Mouse (Mus musculus): ENCODE measurements around the gene 9130023H24Rik.

9130023H24Rik gene

DNA sequence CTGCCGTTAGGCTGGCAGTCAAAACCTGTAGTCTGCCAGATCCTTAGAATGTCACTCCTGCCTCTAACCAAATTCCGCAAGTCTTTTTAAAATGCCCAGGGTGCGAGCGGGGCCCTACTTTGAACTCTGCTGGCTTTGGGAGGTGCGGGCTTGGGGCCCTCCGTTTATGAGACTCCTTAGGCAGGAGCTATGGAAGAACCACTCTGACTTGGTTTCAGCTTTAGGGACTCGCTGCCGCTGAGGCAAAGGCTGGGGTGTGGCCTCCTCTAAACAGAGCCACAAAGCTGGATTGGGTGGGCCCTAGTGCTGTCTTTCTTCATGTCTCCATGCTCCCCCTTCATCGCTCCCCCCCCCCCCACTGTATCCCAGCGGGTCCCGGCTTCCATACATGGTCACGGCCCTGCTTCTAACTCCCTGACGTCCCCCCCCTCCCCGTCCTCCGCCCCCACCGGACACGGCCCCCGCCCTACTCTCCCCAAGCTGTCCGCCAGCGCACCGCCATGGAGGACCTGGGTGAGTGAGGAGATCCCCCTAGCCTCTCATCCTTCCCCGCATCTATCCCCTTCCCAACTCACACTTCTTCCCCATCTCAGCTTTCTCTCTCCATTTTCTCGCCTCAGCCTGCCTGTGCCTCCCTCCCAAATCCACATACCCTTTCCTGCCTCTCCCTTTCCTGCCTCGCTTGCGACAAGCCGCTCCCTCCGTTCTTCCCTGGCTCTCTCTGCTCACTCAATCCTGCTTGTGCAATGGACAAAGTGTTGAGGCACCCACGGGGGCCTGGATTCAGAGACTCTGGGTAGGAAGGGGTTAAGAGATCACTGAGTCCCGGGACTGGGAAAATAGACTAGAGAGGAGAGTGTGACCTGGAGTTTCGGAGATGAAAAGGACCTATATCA lies 8.9 kb upstream of the 9130023H24Rik start, which contains the start of gene Tgfb1i1:
Tgfb1i1 (plus strand) TSS at position 317 of the 896 bp plus-strand sequence.
- DNase-seq (ENCODE audit: low spot score in 2 of 2): peak in 1 of 2 experiments; percentile 33

DNA sequence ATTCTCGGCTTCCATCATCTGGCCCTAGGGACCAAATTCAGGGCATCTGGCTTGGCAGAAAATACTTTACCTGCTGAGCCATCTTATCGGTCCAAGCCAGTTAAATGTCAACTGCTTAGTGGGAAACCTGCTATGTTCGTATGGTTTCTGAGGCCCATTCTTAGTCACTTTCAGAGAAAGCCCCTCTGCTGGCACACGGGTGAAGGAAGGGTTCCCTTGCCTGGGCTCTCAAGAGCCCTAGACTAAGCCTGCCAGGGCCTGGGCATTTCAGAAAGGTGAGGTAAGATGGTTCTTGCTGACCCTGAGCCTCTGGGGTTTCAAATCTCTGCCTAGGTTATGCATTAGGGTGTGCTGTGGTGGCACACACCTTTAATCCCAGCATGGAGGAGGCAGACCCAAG lies 7.7 kb upstream of the 9130023H24Rik start:
- DNase-seq (ENCODE audit: low spot score in 2 of 2): no peak

DNA sequence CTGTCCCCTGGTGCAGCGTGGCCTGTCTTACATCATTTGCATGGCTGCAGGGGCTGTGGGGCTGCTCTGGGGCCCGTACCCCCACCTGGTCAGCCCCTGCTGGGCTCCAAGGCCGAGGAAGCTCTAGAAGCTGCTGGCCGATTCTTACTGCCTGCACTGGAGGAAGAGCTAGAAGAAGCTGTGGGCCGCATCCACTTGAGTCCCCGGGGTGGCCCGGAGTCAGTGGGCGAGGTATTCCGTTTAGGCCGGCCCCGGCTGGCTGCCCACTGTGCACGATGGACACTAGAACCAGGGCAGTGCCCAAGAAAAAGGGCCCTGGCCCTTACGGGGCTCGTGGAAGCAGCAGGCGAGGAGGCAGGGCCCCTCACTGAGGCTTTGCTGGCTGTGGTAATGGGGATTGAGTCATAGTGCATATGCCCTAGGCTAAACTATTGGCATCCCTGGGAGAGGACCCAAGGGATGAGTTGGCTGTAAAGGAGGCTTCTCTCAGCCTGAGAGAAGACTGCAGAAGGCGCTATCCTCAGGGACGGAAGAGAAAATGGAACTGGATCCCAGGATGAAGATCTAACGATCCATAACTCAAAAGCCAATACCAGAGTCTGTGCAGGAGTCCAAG lies 6.7 kb upstream of the 9130023H24Rik start:
- DNase-seq (ENCODE audit: low spot score in 2 of 2): no peak

DNA sequence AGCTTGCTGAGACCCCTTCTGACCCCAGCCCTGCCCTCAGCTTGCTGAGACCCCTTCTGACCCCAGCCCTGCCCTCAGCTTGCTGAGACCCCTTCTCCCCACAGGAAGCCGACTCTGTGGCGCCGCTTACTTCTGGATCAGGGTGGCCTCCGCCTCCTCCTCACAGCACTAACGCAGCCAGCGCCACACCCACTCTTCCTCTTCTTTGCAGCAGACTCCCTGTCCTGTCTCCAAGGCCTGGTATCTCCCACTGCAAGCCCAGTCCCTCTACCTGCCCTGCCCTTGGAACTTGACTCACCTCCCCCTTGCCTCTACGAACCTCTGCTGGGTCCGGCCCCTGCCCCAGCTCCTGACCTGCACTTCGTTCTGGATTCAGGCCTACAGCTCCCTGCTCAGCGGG lies 6.1 kb upstream of the 9130023H24Rik start:
- no peak for DNase-seq (ENCODE audit: low spot score in 2 of 2)

DNA sequence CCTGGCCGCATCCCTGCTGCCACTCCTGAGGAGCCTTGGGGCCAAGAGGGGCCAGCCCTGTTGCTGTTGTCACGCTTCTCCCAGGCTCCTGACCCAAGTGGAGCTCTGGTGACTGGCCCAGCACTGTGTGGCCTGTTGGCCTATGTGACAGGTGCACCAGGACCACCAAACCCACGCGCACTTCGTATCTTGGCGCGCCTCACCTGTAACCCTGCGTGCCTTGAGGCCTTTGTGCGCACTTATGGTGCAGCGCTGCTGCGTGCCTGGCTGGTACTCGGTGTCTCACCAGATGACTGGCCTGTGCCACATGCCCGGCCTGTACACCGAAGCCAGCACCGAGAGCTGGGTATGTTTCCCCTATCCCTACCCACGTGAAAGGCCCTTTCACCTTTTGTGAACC lies 4.5 kb upstream of the 9130023H24Rik start:
- DNase-seq (ENCODE audit: low spot score in 2 of 2): no peak

DNA sequence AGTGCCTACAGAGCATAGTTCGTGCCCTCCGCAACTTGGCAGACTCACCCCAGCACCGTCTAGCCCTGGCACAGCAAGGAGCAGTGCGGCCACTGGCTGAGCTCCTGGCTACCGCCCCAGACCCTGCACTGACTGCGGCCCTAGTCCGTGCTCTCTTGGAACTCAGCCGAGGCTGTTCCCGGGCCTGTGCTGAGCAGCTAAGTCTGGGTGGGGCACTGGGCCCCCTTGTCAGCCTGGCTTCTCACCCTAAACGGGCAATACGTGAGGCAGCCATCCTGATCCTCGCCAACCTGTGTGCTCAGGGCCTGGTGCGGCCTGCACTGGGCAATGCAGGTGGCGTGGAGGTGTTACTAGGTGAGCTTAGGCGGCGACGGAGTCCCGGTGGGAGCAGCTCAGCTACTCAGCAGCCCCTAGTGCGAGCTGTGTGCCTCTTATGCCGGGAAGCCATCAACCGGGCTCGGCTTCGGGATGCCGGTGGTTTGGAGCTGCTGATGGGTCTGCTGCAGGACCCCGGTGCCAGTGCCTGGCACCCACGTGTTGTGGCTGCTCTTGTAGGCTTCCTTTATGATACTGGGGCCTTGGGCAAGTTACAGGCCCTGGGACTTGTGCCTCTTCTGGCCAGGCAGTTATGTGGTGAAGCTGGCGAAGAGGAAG lies 2.4 kb upstream of the 9130023H24Rik start:
- no peak for DNase-seq (ENCODE audit: low spot score in 2 of 2)

DNA sequence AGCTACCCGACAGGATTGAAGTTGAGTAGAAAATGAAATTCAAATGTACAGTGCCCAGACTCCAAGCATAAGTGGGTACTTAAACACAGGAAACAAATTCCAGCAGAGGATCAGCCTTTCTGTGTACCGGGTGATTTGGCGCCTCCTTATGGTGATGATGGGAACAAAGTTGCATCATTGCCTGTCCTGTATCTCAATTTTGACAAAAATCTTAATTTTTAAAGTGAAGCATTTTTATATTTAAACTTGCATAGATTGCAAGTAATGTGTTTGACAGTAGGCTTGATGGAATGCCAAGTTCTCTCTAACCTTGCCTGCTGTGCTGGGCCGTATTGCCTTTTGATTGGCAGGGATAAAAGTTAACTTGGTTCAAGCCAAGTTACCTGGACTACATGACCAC lies 1.2 kb upstream of the 9130023H24Rik start:
- no peak for DNase-seq (ENCODE audit: low spot score in 2 of 2)

DNA sequence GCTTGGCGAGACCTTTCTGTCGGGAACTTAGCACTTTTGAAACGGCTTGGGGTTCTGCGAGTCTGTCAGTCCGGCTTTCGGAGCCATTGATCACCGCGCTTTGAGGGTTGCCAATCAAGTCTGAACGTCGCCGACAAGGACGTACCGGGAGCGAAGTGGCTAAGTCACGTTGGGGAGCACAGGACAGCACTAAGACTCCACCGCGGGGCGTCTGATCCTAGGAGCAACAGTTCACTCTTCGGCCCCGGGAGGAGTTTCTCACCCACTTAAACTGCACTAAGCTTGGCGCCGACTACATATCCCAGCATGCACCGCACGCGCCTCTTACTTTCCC lies 271 bp downstream of the 9130023H24Rik start:
- no peak for DNase-seq (ENCODE audit: low spot score in 2 of 2)

DNA sequence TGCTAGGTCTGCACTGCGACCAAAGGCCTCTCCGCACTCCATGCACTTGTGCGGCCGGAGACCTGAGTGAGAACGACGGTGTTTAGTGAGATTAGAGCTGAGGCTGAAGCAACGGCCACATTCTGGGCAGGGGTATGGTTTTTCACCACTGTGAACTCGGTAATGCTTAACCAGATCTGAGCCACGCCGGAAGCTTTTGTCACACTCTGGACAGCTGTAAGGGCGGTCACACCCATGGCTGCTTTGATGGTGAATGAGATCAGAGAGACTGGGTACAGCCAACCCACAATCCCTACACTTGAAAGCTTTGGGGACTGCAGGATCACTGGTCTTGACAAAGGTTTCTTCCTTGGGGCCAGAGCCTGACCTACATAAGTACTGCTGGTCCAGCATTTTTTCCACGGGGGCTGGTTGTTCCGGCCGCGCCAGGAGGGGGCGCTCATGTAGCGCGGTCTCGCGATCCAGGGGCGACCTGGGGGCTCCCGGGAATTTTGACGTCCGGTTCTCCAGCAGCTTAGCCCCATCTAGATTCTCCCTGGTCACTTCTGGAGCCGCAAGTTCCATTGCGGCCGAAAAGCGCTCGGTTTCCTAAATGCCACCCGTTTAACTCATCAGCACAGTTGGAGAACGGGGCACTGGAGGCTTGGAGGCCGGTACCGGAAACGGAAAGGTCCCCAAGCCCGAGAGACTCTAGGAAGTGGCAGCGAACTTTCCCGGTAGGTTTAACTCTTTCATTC lies 807 bp downstream of the 9130023H24Rik start, which contains the start of gene Armc5:
Armc5 (plus strand) TSS at position 487 of the 737 bp plus-strand sequence.
- DNase-seq (ENCODE audit: low spot score in 2 of 2): peak; percentile 78 to 91

DNA sequence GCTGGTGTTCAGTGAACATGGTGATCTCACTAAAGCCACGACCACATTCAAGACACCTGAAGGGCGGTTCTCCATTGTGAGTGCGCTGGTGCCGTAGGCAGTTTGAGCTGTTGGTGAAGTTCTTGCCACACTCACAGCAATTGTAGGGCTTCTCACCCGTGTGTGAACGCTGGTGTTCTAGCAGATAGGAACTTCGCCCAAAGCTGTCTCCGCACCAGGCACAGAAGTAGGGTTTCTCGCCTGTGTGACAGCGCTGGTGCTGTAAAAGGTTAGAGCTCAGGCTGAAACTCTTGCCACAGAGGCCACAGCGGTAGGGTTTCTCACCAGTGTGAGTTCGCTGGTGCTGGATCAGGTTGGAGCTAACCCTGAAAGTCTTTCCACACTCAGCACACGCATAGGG lies 1.4 kb downstream of the 9130023H24Rik start:
- no peak for DNase-seq (ENCODE audit: low spot score in 2 of 2)

DNA sequence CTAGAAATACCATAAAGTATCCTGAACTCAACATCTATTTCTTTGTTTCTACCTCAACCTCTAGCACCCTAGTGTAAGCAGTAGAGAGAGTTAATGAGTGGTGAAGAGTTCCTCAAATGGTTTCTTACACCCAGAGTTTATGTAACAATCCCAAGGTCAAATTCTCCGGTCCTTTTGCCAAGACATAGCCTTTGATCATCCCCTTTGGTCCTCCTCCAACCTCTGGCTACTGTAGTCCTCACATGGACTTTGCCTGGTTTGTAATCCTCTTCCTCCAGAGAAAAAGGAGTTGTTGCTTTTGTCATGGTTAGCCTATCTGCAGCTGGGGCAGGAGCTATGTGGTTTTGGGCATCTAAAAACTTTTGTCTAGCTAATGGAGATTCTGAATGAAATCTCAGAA lies 2.4 kb downstream of the 9130023H24Rik start:
- DNase-seq (ENCODE audit: low spot score in 2 of 2): no peak

DNA sequence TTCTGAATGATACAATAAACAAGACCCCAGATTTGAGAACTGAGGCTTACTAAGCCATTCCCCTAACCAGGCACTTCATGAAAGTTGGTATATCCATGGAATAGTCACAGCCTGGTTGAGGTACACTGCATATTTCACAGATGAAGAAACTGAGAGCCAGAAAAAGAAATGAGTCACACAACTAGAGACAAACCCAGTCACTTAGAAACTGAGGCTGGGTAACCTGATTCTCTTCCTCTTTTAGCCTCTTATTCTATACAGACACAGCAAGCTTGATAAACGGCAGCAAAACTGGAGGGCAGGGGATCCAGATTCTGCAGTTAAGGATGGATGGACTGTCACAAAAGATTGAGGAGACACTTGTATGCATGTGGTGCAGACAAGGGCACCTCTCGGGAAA lies 3.0 kb downstream of the 9130023H24Rik start:
- no peak for DNase-seq (ENCODE audit: low spot score in 2 of 2)

DNA sequence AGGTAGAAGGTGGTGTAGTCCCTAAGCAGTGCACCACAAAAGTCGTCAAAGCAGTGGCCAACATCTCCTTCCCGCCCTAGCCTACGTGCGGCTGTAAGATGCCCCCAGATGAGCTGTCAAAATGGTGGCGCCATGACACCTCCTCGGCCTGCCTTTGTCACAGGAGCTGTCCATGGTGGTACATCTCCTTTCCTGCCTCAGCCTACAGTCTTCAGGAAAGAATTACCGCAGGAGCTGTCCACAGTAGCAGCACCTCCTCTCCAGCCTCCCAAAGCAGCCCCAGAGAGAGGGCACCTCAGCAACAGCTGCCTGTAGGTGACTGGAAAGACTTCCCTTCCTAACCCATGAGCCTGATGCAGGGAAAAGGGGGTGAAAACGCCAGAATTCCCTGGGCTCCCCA lies 6.1 kb downstream of the 9130023H24Rik start:
- no peak for DNase-seq (ENCODE audit: low spot score in 2 of 2)

DNA sequence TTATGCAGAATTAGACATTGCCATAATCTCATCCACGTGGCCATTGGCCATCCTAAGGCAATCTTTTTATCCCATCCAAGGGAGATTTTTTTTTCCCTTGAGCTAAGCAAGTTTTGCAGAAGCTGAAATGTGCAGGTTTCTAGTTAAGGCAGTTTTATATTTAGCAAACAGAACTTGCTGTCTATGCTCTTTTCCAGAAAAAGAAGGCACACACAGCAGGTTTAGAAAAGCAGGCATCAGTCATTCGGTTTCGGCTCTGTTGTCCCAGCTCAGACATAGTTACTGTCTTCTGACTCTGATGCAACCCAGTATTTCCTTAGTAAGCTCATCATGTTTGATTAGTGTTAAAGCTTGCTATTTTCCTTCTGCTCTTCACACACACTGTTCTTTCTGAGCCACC lies 16.9 kb downstream of the 9130023H24Rik start:
- no peak for DNase-seq (ENCODE audit: low spot score in 2 of 2)

DNA sequence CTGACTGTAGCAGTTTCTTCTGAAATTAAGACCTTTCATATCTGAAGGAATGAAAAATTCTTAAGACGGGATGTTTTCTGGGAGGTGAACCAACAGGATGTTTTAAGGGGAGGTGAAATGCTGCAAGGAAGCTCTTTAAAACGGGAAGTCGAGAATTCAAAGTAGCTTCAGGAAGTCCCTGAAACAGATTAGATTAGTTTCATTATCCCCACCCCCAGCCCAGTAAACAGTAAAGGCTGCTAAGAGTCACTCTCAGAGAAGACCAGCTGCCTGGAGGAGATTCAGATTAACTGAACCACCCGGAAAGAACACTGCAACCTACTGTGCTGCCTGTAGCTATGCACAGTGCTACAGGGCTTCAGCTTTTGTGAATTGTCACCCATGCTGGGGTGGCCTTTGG lies 17.9 kb downstream of the 9130023H24Rik start:
- no peak for DNase-seq (ENCODE audit: low spot score in 2 of 2)

DNA sequence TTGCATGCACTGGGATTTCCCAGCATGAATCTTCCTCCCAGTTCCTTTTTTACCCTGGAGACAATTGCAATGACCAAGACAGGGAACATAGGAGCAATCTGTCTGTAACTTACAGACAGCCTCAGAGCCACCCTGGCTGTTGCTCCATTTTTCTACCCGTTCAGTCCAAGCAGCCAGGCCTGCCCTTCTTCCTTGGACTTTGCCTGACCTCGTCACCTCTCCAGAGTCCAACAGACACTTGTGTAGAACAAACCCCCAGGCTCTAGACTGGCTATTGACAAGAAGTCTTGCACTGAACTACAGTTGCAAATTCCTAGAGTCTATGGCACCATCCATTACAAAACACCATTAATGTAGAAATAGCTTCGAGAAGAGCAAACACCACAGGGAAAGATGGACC lies 28.0 kb downstream of the 9130023H24Rik start:
- DNase-seq (ENCODE audit: low spot score in 2 of 2): no peak

DNA sequence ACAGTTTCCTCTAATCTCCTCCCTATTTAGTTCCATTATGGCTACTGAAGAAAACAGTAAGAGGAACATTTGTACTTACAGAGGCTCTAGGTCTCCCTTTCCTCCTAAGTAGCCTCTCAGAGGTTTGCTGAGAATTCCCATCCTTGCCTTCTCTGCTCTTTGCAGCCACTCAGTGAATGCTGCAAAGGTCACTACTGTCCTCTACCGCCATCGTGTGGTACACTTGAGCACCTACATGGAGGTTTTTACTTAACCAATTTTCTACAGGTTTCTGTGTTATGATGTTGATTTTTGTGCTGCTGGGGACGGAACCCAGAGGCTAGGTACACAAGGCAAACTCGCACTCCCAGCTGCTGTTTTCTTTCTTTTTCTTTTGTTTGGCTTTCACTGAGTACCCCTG lies 29.6 kb downstream of the 9130023H24Rik start:
- DNase-seq (ENCODE audit: low spot score in 2 of 2): peak in 1 of 2 experiments; percentile 53

DNA sequence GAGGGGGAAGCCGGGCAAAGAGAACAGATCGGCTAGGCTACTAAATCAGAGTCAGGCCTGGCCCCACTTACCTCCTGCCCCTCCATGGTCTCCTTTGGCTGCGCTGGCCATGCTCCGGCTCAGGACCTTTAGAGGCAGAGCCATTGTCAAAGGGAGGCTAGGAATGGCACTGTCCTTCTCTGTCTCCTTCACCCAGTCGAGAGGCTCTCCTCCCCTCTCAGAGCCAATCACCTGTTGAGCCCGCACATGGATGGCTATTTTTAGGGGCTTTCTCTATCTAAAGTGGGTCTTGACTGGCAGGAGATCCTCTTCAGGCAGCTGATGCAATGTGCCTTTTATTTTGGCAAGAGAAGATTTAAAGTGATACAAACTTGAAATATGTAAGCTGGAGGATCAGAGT lies 31.7 kb downstream of the 9130023H24Rik start, which contains the start of gene Cox6a2:
Cox6a2 (minus strand) TSS at position 236 of the 400 bp plus-strand sequence.
- no peak for DNase-seq (ENCODE audit: low spot score in 2 of 2)

DNA sequence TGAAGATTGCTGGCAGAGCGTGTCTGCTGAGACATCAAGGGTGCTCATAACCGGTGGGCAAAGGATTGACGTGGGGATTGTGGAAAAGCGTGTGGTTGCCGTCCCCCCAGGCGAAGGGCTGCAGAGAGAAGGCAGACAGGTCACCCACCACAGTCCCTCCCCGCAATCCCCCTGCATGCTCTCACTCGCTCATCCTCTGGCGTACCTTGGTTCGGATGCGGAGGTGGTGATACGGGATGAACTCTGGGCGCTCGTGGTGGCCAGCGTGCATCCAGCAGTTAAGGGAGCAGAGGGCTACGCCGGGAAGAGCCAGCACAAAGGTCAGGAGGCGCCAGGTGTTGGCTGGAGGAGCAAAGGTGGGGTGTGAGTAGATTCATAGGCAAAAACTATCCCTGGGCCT lies 32.1 kb downstream of the 9130023H24Rik start:
- DNase-seq (ENCODE audit: low spot score in 2 of 2): no peak

DNA sequence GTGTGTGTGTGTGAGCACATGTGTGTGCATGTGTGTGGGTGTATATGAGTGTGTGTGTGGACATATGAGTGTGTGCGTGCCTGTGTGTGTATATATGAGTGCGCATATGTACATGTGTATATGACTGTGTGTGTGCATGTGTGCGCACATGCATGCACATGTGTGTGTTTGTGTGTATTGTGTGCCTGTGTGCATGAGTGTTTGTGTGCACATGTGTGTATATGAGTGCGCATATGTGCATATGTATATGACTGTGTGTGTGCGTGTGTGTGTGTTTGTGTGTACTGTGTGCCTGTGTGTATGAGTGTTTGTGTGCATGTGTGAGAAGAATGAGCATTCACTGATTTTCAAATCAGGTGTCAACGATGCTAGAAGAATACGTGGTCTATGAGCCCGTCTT lies 33.7 kb downstream of the 9130023H24Rik start:
- no peak for DNase-seq (ENCODE audit: low spot score in 2 of 2)

DNA sequence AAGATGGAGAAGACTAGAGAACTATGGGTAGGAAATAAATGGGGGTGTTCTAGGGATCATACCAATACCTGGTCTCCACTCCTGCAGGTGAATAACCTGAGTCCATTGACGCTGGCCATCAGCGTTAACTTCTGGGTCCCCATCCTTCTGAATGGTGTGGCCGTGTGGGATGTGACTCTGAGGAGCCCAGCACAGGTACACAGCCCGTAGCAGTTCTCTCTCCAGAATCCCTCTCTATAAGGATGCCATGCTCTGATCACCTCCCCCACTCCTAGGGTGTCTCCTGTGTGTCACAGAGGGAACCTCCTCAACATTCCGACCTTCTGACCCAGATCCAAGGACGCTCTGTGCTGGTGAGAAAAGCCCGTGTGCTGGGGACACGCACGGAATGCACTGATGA lies 34.8 kb downstream of the 9130023H24Rik start:
- no peak for DNase-seq (ENCODE audit: low spot score in 2 of 2)

DNA sequence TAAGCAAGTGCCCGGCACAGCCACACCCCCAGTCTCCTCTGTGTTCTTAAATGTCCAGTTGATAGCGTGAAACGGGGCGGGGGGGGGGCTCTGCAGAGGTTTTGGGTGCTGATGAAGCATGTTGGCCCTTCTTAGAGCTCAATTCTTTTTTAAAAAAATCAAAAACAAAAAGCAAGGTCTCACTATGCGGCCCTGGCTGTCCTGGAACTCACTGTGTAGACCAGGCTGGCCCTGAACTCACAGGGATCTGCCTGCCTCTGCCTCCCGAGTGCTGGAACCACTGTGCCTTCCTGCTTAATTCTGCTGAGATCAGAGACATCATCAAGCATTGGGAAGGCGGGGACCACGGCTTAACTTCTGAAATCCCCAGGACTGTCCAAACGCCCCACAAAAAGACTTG lies 36.2 kb downstream of the 9130023H24Rik start:
- no peak for DNase-seq (ENCODE audit: low spot score in 2 of 2)

Data from cerebellum, postnatal 4 days (tissue).